Mouse (Mus musculus): ENCODE data around the gene Olfr1418.

- no peak for TF ChIP-seq CTCF (IDR thresholded peaks at IDR 0.05)
- TF ChIP-seq EP300 (IDR thresholded peaks at IDR 0.05), result no peak
Observed at GRCm38 (mm10) chr19:11817586-11817985, 43.3 kb downstream of the Olfr1418 start.
